Mouse (Mus musculus): ENCODE results near the gene Pold3. TPM values are rescaled to one million over a fixed set of nuclear protein-coding genes. Genes with fewer than 3 reads are reported as not detected.
A peak's percentile ranks its signal among the peaks of the same experiment; 100 is the strongest.

Pold3 gene
- total and polyA plus RNA-seq, 2 experiments from 2014 or later, result 14.6 to 21.0 TPM

- no peak for DNase-seq (ENCODE audit: low spot score)
- H3K9ac ChIP-seq (replicated peaks; ENCODE audit: low read depth, low read length), result no peak overlapping the region
- no peak overlapping the region for H3K4me2 ChIP-seq (ENCODE audit: low read depth, low read length)
- 0 out of 2 replicates have a peak, but pooled peaks cover 5% of the 10 kb centered on the region for H3K27me3 ChIP-seq (ENCODE audit: control insufficient read depth, insufficient read depth, low read length)
- no peak overlapping the region for H3K27ac ChIP-seq (ENCODE audit: low read depth)
- no peak for TF ChIP-seq CTCF (IDR thresholded peaks at IDR 0.05; ENCODE audit: low read depth)
- TF ChIP-seq EP300 (IDR thresholded peaks at IDR 0.05; ENCODE audit: low read depth), result no peak
- no peak overlapping the region for H3K4me3 ChIP-seq (ENCODE audit: low read depth, low read length)
- ATAC-seq (ENCODE audit: insufficient read depth, low read depth), result no peak
- H3K4me1 ChIP-seq (ENCODE audit: control insufficient read depth, insufficient read depth), result 0 out of 2 replicates have a peak, but pooled peaks cover 6% of the 10 kb centered on the region
- no peaks in the 10 kb centered on the region for H3K9me3 ChIP-seq (replicated peaks; ENCODE audit: control insufficient read depth, low read length)
- no peaks in the 10 kb centered on the region for H3K36me3 ChIP-seq (replicated peaks; ENCODE audit: control insufficient read depth, insufficient read depth, low read length)
- WGBS, result 82% methylated on average over 5 of the region's 5 CpGs
Observed at GRCm38 (mm10) chr7:100043096-100043495, 78.3 kb downstream of the Pold3 start.

- ATAC-seq (ENCODE audit: insufficient read depth, low read depth), result no peak
- H3K27ac ChIP-seq (ENCODE audit: low read depth), result no peak overlapping the region
- H3K4me1 ChIP-seq (ENCODE audit: control insufficient read depth, insufficient read depth), result 0 out of 2 replicates have a peak, but pooled peaks cover 6% of the 10 kb centered on the region
- H3K27me3 ChIP-seq (ENCODE audit: control insufficient read depth, insufficient read depth, low read length), result 0 out of 2 replicates have a peak, but pooled peaks cover 5% of the 10 kb centered on the region
- H3K4me2 ChIP-seq (ENCODE audit: low read depth, low read length), result peak overlapping the region; percentile 14; the same call in 1 of the 2 replicates
- no peak for DNase-seq (ENCODE audit: low spot score)
- H3K4me3 ChIP-seq (ENCODE audit: low read depth, low read length), result 0 out of 2 replicates have a peak overlapping the region, but pooled peaks have one; percentile 4
- no peaks in the 10 kb centered on the region for H3K36me3 ChIP-seq (replicated peaks; ENCODE audit: control insufficient read depth, insufficient read depth, low read length)
- no peak overlapping the region for H3K9ac ChIP-seq (replicated peaks; ENCODE audit: low read depth, low read length)
- no peaks in the 10 kb centered on the region for H3K9me3 ChIP-seq (replicated peaks; ENCODE audit: control insufficient read depth, low read length)
- 18% methylated on average over 30 of the region's 31 CpGs for WGBS
- TF ChIP-seq CTCF (IDR thresholded peaks at IDR 0.05; ENCODE audit: low read depth), result no peak
- no peak for TF ChIP-seq EP300 (IDR thresholded peaks at IDR 0.05; ENCODE audit: low read depth)
Observed at GRCm38 (mm10) chr7:100042120-100042519, 79.2 kb downstream of the Pold3 start.

GRCm38 (mm10) chr7:100036495-100036894, 84.9 kb downstream of the Pold3 start:
- H3K4me2 ChIP-seq (ENCODE audit: low read depth, low read length), result no peak overlapping the region
- H3K4me3 ChIP-seq (ENCODE audit: low read depth, low read length), result no peak overlapping the region
- no peak for ATAC-seq (ENCODE audit: insufficient read depth, low read depth)
- DNase-seq (ENCODE audit: low spot score), result no peak
- TF ChIP-seq CTCF (IDR thresholded peaks at IDR 0.05; ENCODE audit: low read depth) (no peak), EP300 (IDR thresholded peaks at IDR 0.05; ENCODE audit: low read depth) (no peak)
- no peak overlapping the region for H3K9ac ChIP-seq (replicated peaks; ENCODE audit: low read depth, low read length)
- H3K4me1 ChIP-seq (ENCODE audit: control insufficient read depth, insufficient read depth), result no peaks in the 10 kb centered on the region
- H3K27ac ChIP-seq (ENCODE audit: low read depth), result no peak overlapping the region
- 69% methylated on average over 3 of the region's 3 CpGs for WGBS
- no peaks in the 10 kb centered on the region for H3K27me3 ChIP-seq (ENCODE audit: control insufficient read depth, insufficient read depth, low read length)
- H3K36me3 ChIP-seq (replicated peaks; ENCODE audit: control insufficient read depth, insufficient read depth, low read length), result no peaks in the 10 kb centered on the region
- no peaks in the 10 kb centered on the region for H3K9me3 ChIP-seq (replicated peaks; ENCODE audit: control insufficient read depth, low read length)

- Histone ChIP-seq H3K9ac (replicated peaks; ENCODE audit: low read depth, low read length) (no peak overlapping the region), H3K4me1 (ENCODE audit: control insufficient read depth, insufficient read depth) (no peaks in the 10 kb centered on the region), H3K27me3 (ENCODE audit: control insufficient read depth, insufficient read depth, low read length) (no peaks in the 10 kb centered on the region), H3K27ac (ENCODE audit: low read depth) (no peak overlapping the region), H3K4me3 (ENCODE audit: low read depth, low read length) (no peak overlapping the region), H3K4me2 (ENCODE audit: low read depth, low read length) (no peak overlapping the region), H3K9me3 (replicated peaks; ENCODE audit: control insufficient read depth, low read length) (no peaks in the 10 kb centered on the region), H3K36me3 (replicated peaks; ENCODE audit: control insufficient read depth, insufficient read depth, low read length) (no peaks in the 10 kb centered on the region)
- TF ChIP-seq CTCF (IDR thresholded peaks at IDR 0.05; ENCODE audit: low read depth), result no peak
- TF ChIP-seq EP300 (IDR thresholded peaks at IDR 0.05; ENCODE audit: low read depth), result no peak
- DNase-seq (ENCODE audit: low spot score) (no peak), ATAC-seq (ENCODE audit: insufficient read depth, low read depth) (no peak)
- 65% methylated on average over 7 of the region's 7 CpGs for WGBS
Observed at GRCm38 (mm10) chr7:100036050-100036449, 85.3 kb downstream of the Pold3 start.

GRCm38 (mm10) chr7:100034815-100035463, 86.4 kb downstream of the Pold3 start:
- Histone ChIP-seq H3K4me3 (ENCODE audit: low read depth, low read length) (no peak overlapping the region), H3K4me2 (ENCODE audit: low read depth, low read length) (no peak overlapping the region), H3K36me3 (replicated peaks; ENCODE audit: control insufficient read depth, insufficient read depth, low read length) (no peaks in the 10 kb centered on the region), H3K27me3 (ENCODE audit: control insufficient read depth, insufficient read depth, low read length) (no peaks in the 10 kb centered on the region), H3K27ac (ENCODE audit: low read depth) (no peak overlapping the region), H3K4me1 (ENCODE audit: control insufficient read depth, insufficient read depth) (no peaks in the 10 kb centered on the region), H3K9ac (replicated peaks; ENCODE audit: low read depth, low read length) (no peak overlapping the region), H3K9me3 (replicated peaks; ENCODE audit: control insufficient read depth, low read length) (no peaks in the 10 kb centered on the region)
- ATAC-seq (ENCODE audit: insufficient read depth, low read depth) (no peak), DNase-seq (ENCODE audit: low spot score) (no peak)
- 73% methylated on average over 11 of the region's 11 CpGs for WGBS
- TF ChIP-seq CTCF (IDR thresholded peaks at IDR 0.05; ENCODE audit: low read depth), result no peak
- no peak for TF ChIP-seq EP300 (IDR thresholded peaks at IDR 0.05; ENCODE audit: low read depth)

- Histone ChIP-seq H3K9ac (replicated peaks; ENCODE audit: low read depth, low read length) (no peak overlapping the region), H3K9me3 (replicated peaks; ENCODE audit: control insufficient read depth, low read length) (no peaks in the 10 kb centered on the region), H3K4me3 (ENCODE audit: low read depth, low read length) (no peak overlapping the region), H3K27me3 (ENCODE audit: control insufficient read depth, insufficient read depth, low read length) (no peaks in the 10 kb centered on the region), H3K4me2 (ENCODE audit: low read depth, low read length) (no peak overlapping the region), H3K27ac (ENCODE audit: low read depth) (no peak overlapping the region), H3K4me1 (ENCODE audit: control insufficient read depth, insufficient read depth) (no peaks in the 10 kb centered on the region), H3K36me3 (replicated peaks; ENCODE audit: control insufficient read depth, insufficient read depth, low read length) (no peaks in the 10 kb centered on the region)
- TF ChIP-seq EP300 (IDR thresholded peaks at IDR 0.05; ENCODE audit: low read depth) (no peak), CTCF (IDR thresholded peaks at IDR 0.05; ENCODE audit: low read depth) (no peak)
- ATAC-seq (ENCODE audit: insufficient read depth, low read depth), result no peak
- 45% methylated on average over 5 of the region's 5 CpGs for WGBS
- no peak for DNase-seq (ENCODE audit: low spot score)
Observed at GRCm38 (mm10) chr7:100033672-100034071, 87.7 kb downstream of the Pold3 start.

Other genes starting within 250 kb of the Pold3 start
- gene Rnf169, start 141.1 kb downstream of the Pold3 start, total RNA-seq (2014; rRNA removed; ENCODE audit: low replicate concordance), result 11.0 and 11.5 TPM in 2 replicates
- gene Rnf169, start 141.1 kb downstream of the Pold3 start, polyA plus RNA-seq (2015; fragmentation: Nextera tagmentation; extraction: Ambion mirVana), result 2.1 and 2.3 TPM in 2 replicates
- gene Chrdl2, start 115.4 kb downstream of the Pold3 start, total RNA-seq (2014; rRNA removed; ENCODE audit: low replicate concordance), result not detected in 2 replicates
- gene Chrdl2, start 115.4 kb downstream of the Pold3 start, polyA plus RNA-seq (2015; fragmentation: Nextera tagmentation; extraction: Ambion mirVana), result 0.12 and 0.15 TPM in 2 replicates
- gene Lipt2, start 37.7 kb upstream of the Pold3 start, total RNA-seq (2014; rRNA removed; ENCODE audit: low replicate concordance), result 13.3 and 28.7 TPM in 2 replicates
- 10.4 and 10.7 TPM in 2 replicates for gene Lipt2, start 37.7 kb upstream of the Pold3 start, polyA plus RNA-seq (2015; fragmentation: Nextera tagmentation; extraction: Ambion mirVana)
- gene Kcne3, start 54.9 kb upstream of the Pold3 start, total RNA-seq (2014; rRNA removed; ENCODE audit: low replicate concordance), result 0.99 and 33.0 TPM in 2 replicates
- gene Kcne3, start 54.9 kb upstream of the Pold3 start, polyA plus RNA-seq (2015; fragmentation: Nextera tagmentation; extraction: Ambion mirVana), result 3.3 and 4.2 TPM in 2 replicates
- 2.6 and 3.5 TPM in 2 replicates for gene Pgm2l1, start 105.8 kb upstream of the Pold3 start, total RNA-seq (2014; rRNA removed; ENCODE audit: low replicate concordance)
- 0.56 and 0.89 TPM in 2 replicates for gene Pgm2l1, start 105.8 kb upstream of the Pold3 start, polyA plus RNA-seq (2015; fragmentation: Nextera tagmentation; extraction: Ambion mirVana)
- gene P4ha3, start 164.0 kb upstream of the Pold3 start, total RNA-seq (2014; rRNA removed; ENCODE audit: low replicate concordance), result 5.5 and 10.4 TPM in 2 replicates
- gene P4ha3, start 164.0 kb upstream of the Pold3 start, polyA plus RNA-seq (2015; fragmentation: Nextera tagmentation; extraction: Ambion mirVana), result 1.8 and 2.4 TPM in 2 replicates